Mouse (Mus musculus): Measurements from ENCODE around the gene Olfr1080.
"Not testable (repeated sequence)": the region's sequence is repeated elsewhere in the genome, so short reads cannot be mapped to it uniquely, and the experiment has no call there.

Olfr1080 gene

GRCm38 (mm10) chr2:86558135-86558534 lies at the start of gene Olfr1080:
Gene Olfr1080, minus strand, starts transcription at chr2:86558235.
- not testable (repeated sequence) for DNase-seq (ENCODE audit: low spot score)

- DNase-seq (ENCODE audit: low spot score) = not testable (repeated sequence)
Measured at GRCm38 (mm10) chr2:86598866-86599265, 40.8 kb upstream of the Olfr1080 start, which contains the start of gene Olfr1082. Gene Olfr1082, minus strand, starts transcription at chr2:86598966.

GRCm38 (mm10) chr2:86542380-86542779 lies 15.7 kb downstream of the Olfr1080 start, which contains the start of gene Olfr1079:
Gene Olfr1079, minus strand, starts transcription at chr2:86542480.
- no peak for DNase-seq (ENCODE audit: low spot score)

- peak; percentile 30 for DNase-seq (ENCODE audit: low spot score)
Measured at GRCm38 (mm10) chr2:86530991-86531390, 27.0 kb downstream of the Olfr1080 start.

- DNase-seq (ENCODE audit: low spot score) = no peak
Measured at GRCm38 (mm10) chr2:86508161-86508560, 49.9 kb downstream of the Olfr1080 start, which contains the start of gene Olfr1076. Gene Olfr1076, plus strand, starts transcription at chr2:86508461.

All from layer of hippocampus, adult 11-12 months (tissue).